Mouse (Mus musculus): Measurements from ENCODE around the gene Scaf4. TPM values are rescaled to one million over a fixed set of nuclear protein-coding genes. Genes with fewer than 3 reads are reported as not detected.

The Scaf4 gene
- polyA plus RNA-seq, 1 experiment from 2014 or later, result 39.8 TPM

DNA sequence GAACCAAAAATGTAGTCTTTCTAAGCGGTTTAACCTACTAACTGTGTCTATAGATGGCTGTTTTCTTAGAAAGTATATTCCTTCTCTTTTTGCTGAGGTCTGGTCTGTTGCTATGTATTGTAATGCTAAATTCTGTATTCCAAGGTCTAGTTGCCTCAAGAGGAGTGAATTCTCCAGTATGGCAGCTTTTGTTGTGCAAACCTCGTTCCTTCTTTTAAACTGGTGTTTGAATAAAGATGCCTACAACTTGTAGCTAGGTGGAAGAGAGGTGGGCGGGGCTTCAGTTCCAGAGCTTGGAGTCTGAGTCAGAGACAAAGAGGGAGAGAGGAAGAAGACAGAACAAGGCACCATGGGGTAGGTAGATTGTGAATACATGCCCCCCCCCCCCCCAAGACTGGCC, 25.5 kb upstream of the Scaf4 start:
- no peak overlapping the region for H3K4me2 ChIP-seq (replicated peaks)
- H3K27me3 ChIP-seq, result no peaks in the 10 kb centered on the region
- no peaks in the 10 kb centered on the region for H3K9me3 ChIP-seq
- H3K9ac ChIP-seq (replicated peaks), result no peak overlapping the region
- H3K36me3 ChIP-seq, result no peaks in the 10 kb centered on the region
- 51% methylated on average over 3 of the region's 3 CpGs for WGBS
- no peak overlapping the region for H3K4me3 ChIP-seq
- no peak overlapping the region for H3K27ac ChIP-seq (replicated peaks)
- H3K4me1 ChIP-seq, result no peaks in the 10 kb centered on the region
- no peak for ATAC-seq (ENCODE audit: low FRiP score, low read depth)

- Histone ChIP-seq H3K36me3 (no peaks in the 10 kb centered on the region), H3K9me3 (no peaks in the 10 kb centered on the region), H3K4me2 (replicated peaks) (no peak overlapping the region), H3K27me3 (no peaks in the 10 kb centered on the region), H3K9ac (replicated peaks) (no peak overlapping the region), H3K27ac (replicated peaks) (no peak overlapping the region), H3K4me1 (peaks cover 3% of the 10 kb centered on the region; the same call in 1 of the 2 replicates), H3K4me3 (no peak overlapping the region)
- ATAC-seq (ENCODE audit: low FRiP score, low read depth), result no peak
- 95% methylated on average over 2 of the region's 2 CpGs for WGBS
Observed at GRCm38 (mm10) chr16:90303988-90304299, 19.6 kb upstream of the Scaf4 start.

GRCm38 (mm10) chr16:90303286-90303987, 19.1 kb upstream of the Scaf4 start:
- 84% methylated on average over 9 of the region's 9 CpGs for WGBS
- H3K4me2 ChIP-seq (replicated peaks), result no peak overlapping the region
- H3K27me3 ChIP-seq, result no peaks in the 10 kb centered on the region; the same call in 1 of the 2 replicates
- H3K36me3 ChIP-seq, result no peaks in the 10 kb centered on the region
- no peak for ATAC-seq (ENCODE audit: low FRiP score, low read depth)
- no peak overlapping the region for H3K4me3 ChIP-seq
- H3K4me1 ChIP-seq, result peaks cover 8% of the 10 kb centered on the region; the same call in 1 of the 2 replicates
- no peak overlapping the region for H3K9ac ChIP-seq (replicated peaks)
- H3K27ac ChIP-seq (replicated peaks), result no peak overlapping the region
- no peaks in the 10 kb centered on the region for H3K9me3 ChIP-seq

GRCm38 (mm10) chr16:90301706-90302105, 17.4 kb upstream of the Scaf4 start:
- no peak for ATAC-seq (ENCODE audit: low FRiP score, low read depth)
- WGBS, result 87% methylated on average over 10 of the region's 10 CpGs
- Histone ChIP-seq H3K9ac (replicated peaks) (no peak overlapping the region), H3K9me3 (no peaks in the 10 kb centered on the region), H3K27ac (replicated peaks) (no peak overlapping the region), H3K4me1 (peaks cover 14% of the 10 kb centered on the region), H3K4me3 (no peak overlapping the region), H3K4me2 (replicated peaks) (no peak overlapping the region), H3K36me3 (no peaks in the 10 kb centered on the region), H3K27me3 (peaks cover 3% of the 10 kb centered on the region; the same call in 1 of the 2 replicates)

DNA sequence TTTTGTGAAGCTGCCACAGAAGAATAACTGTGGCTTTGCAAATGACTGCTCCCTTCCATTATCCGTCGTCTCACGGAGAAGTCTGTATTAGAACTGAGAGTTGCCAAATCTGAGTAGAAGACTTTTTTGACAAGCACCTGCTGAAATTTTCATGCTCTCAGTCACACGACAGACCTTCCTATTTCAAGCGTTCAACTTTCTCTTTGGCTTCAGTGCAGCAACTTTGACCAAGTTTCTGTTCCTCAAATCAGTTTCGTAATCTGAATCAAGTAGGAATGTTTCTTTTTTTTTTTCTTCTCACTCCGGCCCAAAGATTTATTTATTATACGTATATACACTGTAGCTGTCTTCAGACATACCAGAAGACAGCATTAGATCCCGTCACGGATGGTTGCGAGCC, 16.6 kb upstream of the Scaf4 start:
- Histone ChIP-seq H3K36me3 (no peaks in the 10 kb centered on the region), H3K4me3 (no peak overlapping the region), H3K9me3 (no peaks in the 10 kb centered on the region), H3K4me2 (replicated peaks) (no peak overlapping the region), H3K4me1 (peaks cover 14% of the 10 kb centered on the region), H3K27me3 (peaks cover 3% of the 10 kb centered on the region; the same call in 1 of the 2 replicates), H3K27ac (replicated peaks) (no peak overlapping the region), H3K9ac (replicated peaks) (no peak overlapping the region)
- WGBS, result 90% methylated on average over 11 of the region's 11 CpGs
- no peak for ATAC-seq (ENCODE audit: low FRiP score, low read depth)

- Histone ChIP-seq H3K27me3 (peaks cover 3% of the 10 kb centered on the region; the same call in 1 of the 2 replicates), H3K36me3 (no peaks in the 10 kb centered on the region), H3K27ac (replicated peaks) (no peak overlapping the region), H3K4me3 (no peak overlapping the region), H3K4me1 (peaks cover 14% of the 10 kb centered on the region), H3K9ac (replicated peaks) (no peak overlapping the region), H3K9me3 (no peaks in the 10 kb centered on the region), H3K4me2 (replicated peaks) (no peak overlapping the region)
- ATAC-seq (ENCODE audit: low FRiP score, low read depth), result no peak
Observed at GRCm38 (mm10) chr16:90299591-90299990, 15.3 kb upstream of the Scaf4 start.

GRCm38 (mm10) chr16:90298426-90299300, 14.4 kb upstream of the Scaf4 start:
- 0 out of 2 replicates have a peak, but pooled peaks have one; percentile 7 for ATAC-seq (ENCODE audit: low FRiP score, low read depth)
- H3K4me1 ChIP-seq, result peaks cover 14% of the 10 kb centered on the region
- H3K4me3 ChIP-seq, result no peak overlapping the region
- WGBS, result 15% methylated on average over 21 of the region's 21 CpGs
- H3K9me3 ChIP-seq, result no peaks in the 10 kb centered on the region
- no peak overlapping the region for H3K27ac ChIP-seq (replicated peaks)
- peaks cover 3% of the 10 kb centered on the region; the same call in 1 of the 2 replicates for H3K27me3 ChIP-seq
- H3K4me2 ChIP-seq (replicated peaks), result peak overlapping the region; percentile 32
- no peak overlapping the region for H3K9ac ChIP-seq (replicated peaks)
- H3K36me3 ChIP-seq, result no peaks in the 10 kb centered on the region

DNA sequence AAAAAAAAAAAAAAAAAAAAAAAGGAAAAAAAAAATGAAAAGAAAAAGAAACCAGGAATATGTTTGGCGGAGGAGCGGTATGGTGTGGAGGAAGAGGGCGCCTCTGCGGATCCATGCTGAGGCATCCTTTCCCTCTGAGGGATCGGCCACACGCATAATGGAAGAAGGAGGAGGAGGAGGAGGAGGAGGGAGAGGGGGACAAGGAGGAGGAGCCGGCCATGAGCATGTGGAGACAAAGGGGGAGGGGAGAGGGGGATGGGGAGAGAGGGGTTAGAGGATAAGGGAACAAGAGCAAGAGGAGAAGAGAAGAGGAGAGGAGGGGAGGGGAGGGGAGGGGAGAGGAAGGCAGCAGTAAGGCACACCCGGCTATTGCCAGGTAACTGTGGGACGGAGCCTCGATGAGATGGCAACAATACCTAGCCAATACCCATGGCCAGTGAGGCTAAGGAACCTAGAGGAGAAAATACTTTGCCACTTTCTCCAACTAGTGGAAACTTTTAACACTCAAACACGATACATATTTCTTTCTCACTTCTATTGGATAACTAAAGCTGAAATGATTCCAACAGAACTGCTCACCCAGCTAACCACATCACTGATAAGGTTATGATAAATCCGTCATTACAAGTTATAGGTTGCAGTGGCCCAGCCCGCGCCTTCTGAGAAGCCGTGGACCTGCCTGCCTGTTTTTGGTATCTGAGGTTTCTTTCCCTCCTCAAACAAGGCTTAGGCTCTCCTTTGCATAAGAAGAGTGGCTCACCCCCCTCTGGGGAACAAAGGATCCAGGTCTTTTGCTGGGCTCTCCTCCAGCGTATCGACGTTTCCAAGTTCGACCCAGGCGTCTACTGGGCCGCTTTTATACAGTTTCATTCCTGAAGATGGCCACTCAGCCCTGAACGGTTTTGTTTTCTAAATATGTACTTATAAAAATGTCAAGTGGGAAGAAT, 13.4 kb upstream of the Scaf4 start:
- Histone ChIP-seq H3K9me3 (no peaks in the 10 kb centered on the region), H3K9ac (replicated peaks) (no peak overlapping the region), H3K4me3 (no peak overlapping the region), H3K4me1 (peaks cover 14% of the 10 kb centered on the region), H3K27me3 (peaks cover 3% of the 10 kb centered on the region; the same call in 1 of the 2 replicates), H3K27ac (replicated peaks) (no peak overlapping the region), H3K36me3 (no peaks in the 10 kb centered on the region), H3K4me2 (replicated peaks) (peak overlapping the region; percentile 32)
- WGBS, result 15% methylated on average over 17 of the region's 22 CpGs
- peak; percentile 55; the same call in 1 of the 2 replicates for ATAC-seq (ENCODE audit: low FRiP score, low read depth)

GRCm38 (mm10) chr16:90291675-90292074, 7.4 kb upstream of the Scaf4 start:
- no peak overlapping the region for H3K4me2 ChIP-seq (replicated peaks)
- 71% methylated on average over 6 of the region's 6 CpGs for WGBS
- no peaks in the 10 kb centered on the region for H3K36me3 ChIP-seq
- H3K4me3 ChIP-seq, result no peak overlapping the region
- no peaks in the 10 kb centered on the region for H3K9me3 ChIP-seq
- H3K4me1 ChIP-seq, result no peaks in the 10 kb centered on the region
- no peaks in the 10 kb centered on the region for H3K27me3 ChIP-seq
- ATAC-seq (ENCODE audit: low FRiP score, low read depth), result no peak
- H3K27ac ChIP-seq (replicated peaks), result no peak overlapping the region
- no peak overlapping the region for H3K9ac ChIP-seq (replicated peaks)

GRCm38 (mm10) chr16:90290962-90291361, 6.7 kb upstream of the Scaf4 start:
- no peaks in the 10 kb centered on the region for H3K27me3 ChIP-seq
- H3K4me2 ChIP-seq (replicated peaks), result no peak overlapping the region
- H3K9me3 ChIP-seq, result no peaks in the 10 kb centered on the region
- no peak overlapping the region for H3K4me3 ChIP-seq
- H3K9ac ChIP-seq (replicated peaks), result no peak overlapping the region
- 71% methylated on average over 9 of the region's 9 CpGs for WGBS
- no peaks in the 10 kb centered on the region for H3K36me3 ChIP-seq
- no peaks in the 10 kb centered on the region for H3K4me1 ChIP-seq
- no peak for ATAC-seq (ENCODE audit: low FRiP score, low read depth)
- H3K27ac ChIP-seq (replicated peaks), result no peak overlapping the region

DNA sequence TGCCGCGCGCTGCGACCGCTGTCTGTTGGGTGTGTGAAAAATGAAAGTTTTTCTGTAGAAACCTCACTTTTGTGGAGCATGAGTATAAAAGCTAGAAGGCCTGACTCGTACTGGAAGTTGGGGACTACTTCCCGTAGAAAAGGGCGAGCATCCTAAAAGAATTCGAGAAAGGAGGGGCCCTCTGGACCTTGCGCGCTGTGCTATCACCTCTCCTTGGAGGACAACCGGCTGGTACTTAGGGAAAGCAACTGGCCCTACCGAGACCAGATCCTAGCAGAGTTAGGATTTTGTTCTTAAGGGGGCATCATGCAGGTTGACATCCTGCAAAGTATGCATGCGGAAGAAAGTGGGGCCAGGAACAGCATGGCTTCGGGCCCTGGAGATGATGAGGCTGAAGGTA, 613 bp upstream of the Scaf4 start:
- no peak for ATAC-seq (ENCODE audit: low FRiP score, low read depth)

More for the DNA sequence above, 613 bp upstream of the Scaf4 start:
- Histone ChIP-seq H3K36me3 (0 out of 2 replicates have a peak, but pooled peaks cover 3% of the 10 kb centered on the region), H3K4me1 (peaks cover 37% of the 10 kb centered on the region), H3K9ac (replicated peaks) (peak overlapping the region; percentile 98), H3K4me2 (replicated peaks) (peak overlapping the region; percentile 79), H3K9me3 (no peaks in the 10 kb centered on the region), H3K27me3 (no peaks in the 10 kb centered on the region), H3K27ac (replicated peaks) (peak overlapping the region; percentile 98; the same call in 1 of the 2 replicates), H3K4me3 (peak overlapping the region; percentile 100)
- WGBS, result 3% methylated on average over 15 of the region's 15 CpGs

Measured in midbrain, embryonic 12.5 days (tissue).